Mouse (Mus musculus): ENCODE measurements around the gene Pxt1. TPM values are rescaled to one million over a fixed set of nuclear protein-coding genes. Genes with fewer than 3 reads are reported as not detected.

The Pxt1 gene
- polyA plus RNA-seq, 1 experiment from 2014 or later = not detected

- Histone ChIP-seq H3K4me3 (replicated peaks; ENCODE audit: low read depth, low read length) (no peak overlapping the region), H3K9me3 (ENCODE audit: control insufficient read depth, low read length) (no peaks in the 10 kb centered on the region), H3K9ac (replicated peaks; ENCODE audit: low read length) (no peak overlapping the region), H3K4me2 (ENCODE audit: low read length) (no peak overlapping the region), H3K27me3 (ENCODE audit: control insufficient read depth, insufficient read depth, low read length) (no peaks in the 10 kb centered on the region), H3K36me3 (ENCODE audit: control insufficient read depth, insufficient read depth, low read length) (peaks cover 89% of the 10 kb centered on the region), H3K4me1 (ENCODE audit: control insufficient read depth, insufficient read depth, low read length) (no peaks in the 10 kb centered on the region), H3K27ac (replicated peaks; ENCODE audit: low read depth, low read length) (no peak overlapping the region)
- no peak for ATAC-seq (ENCODE audit: low FRiP score, low TSS enrichment)
- no peak for DNase-seq
- WGBS = 89% methylated on average over 1 of the region's 1 CpGs
Observed at GRCm38 (mm10) chr17:28984724-28985420, 41.2 kb upstream of the Pxt1 start.

DNA sequence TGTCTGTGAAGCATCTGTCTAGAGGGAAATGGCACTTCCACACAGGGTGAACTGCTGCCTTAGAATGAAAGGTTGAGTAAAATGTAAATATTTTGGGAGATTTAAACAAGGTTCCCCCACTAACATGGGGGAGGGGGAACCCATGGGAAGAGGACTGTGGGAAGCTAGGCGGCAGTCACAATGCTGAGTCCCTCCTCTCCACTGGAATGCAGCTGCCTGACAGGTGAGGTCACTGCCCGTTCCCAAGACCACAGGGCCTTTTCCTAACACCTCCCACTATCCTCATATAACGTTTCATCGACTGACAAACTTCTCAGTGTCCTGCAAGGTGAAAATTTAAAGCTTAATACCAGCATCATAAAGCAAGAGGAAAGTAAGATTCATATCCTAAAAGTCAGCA lies 39.0 kb upstream of the Pxt1 start:
- Histone ChIP-seq H3K4me3 (replicated peaks; ENCODE audit: low read depth, low read length) (no peak overlapping the region), H3K36me3 (ENCODE audit: control insufficient read depth, insufficient read depth, low read length) (peaks cover 87% of the 10 kb centered on the region), H3K9me3 (ENCODE audit: control insufficient read depth, low read length) (no peaks in the 10 kb centered on the region), H3K9ac (replicated peaks; ENCODE audit: low read length) (no peak overlapping the region), H3K4me1 (ENCODE audit: control insufficient read depth, insufficient read depth, low read length) (no peaks in the 10 kb centered on the region), H3K27me3 (ENCODE audit: control insufficient read depth, insufficient read depth, low read length) (no peaks in the 10 kb centered on the region), H3K27ac (replicated peaks; ENCODE audit: low read depth, low read length) (no peak overlapping the region), H3K4me2 (ENCODE audit: low read length) (no peak overlapping the region)
- WGBS = 64% methylated on average over 4 of the region's 4 CpGs
- DNase-seq = no peak
- no peak for ATAC-seq (ENCODE audit: low FRiP score, low TSS enrichment)

DNA sequence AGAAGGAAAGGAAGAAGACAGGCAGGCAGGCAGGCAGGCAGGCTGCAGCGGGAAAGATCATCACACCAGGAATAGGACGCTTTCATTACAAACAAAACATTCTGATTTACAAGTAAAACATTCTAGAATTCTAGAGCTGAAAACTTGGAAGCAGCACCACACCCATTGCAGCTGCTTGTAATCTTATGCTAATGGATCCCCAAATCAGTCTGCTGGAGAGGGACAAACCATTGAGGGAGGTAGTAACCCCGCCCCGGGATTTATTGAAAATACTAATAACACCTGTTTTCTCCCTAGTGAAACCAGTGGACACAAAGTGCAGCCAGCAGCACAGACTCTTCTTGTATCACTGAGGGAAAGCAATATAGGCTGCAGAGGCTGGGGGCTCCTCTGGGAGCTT lies 37.4 kb upstream of the Pxt1 start:
- peaks cover 86% of the 10 kb centered on the region for H3K36me3 ChIP-seq (ENCODE audit: control insufficient read depth, insufficient read depth, low read length)
- no peak overlapping the region for H3K4me2 ChIP-seq (ENCODE audit: low read length)
- no peak overlapping the region for H3K4me3 ChIP-seq (replicated peaks; ENCODE audit: low read depth, low read length)
- ATAC-seq (ENCODE audit: low FRiP score, low TSS enrichment) (no peak), DNase-seq (no peak)
- no peaks in the 10 kb centered on the region for H3K27me3 ChIP-seq (ENCODE audit: control insufficient read depth, insufficient read depth, low read length)
- no peaks in the 10 kb centered on the region for H3K4me1 ChIP-seq (ENCODE audit: control insufficient read depth, insufficient read depth, low read length)
- no peak overlapping the region for H3K27ac ChIP-seq (replicated peaks; ENCODE audit: low read depth, low read length)
- no peaks in the 10 kb centered on the region for H3K9me3 ChIP-seq (ENCODE audit: control insufficient read depth, low read length)
- no peak overlapping the region for H3K9ac ChIP-seq (replicated peaks; ENCODE audit: low read length)
- WGBS = 84% methylated on average over 4 of the region's 4 CpGs

DNA sequence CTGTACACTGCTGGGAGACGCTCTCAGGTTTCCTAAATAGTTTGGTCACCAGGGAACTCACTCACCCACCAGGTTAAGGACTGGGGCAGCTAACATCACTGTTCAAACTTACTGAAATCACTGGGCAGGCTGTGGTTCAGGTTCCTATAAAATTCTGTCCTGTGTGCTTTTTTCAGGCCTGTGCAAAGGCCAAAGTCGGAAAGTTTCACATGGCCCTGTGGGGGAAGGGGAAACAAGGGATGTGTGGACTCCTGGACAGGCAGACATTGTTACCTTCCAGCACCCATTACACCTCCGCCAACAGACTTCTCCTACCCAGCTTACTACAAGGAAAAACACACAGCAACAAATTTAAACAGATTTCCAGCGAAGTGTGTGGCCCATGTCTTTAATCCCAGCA lies 35.5 kb upstream of the Pxt1 start:
- 96% methylated on average over 4 of the region's 4 CpGs for WGBS
- Histone ChIP-seq H3K4me1 (ENCODE audit: control insufficient read depth, insufficient read depth, low read length) (no peaks in the 10 kb centered on the region), H3K4me3 (replicated peaks; ENCODE audit: low read depth, low read length) (no peak overlapping the region), H3K27ac (replicated peaks; ENCODE audit: low read depth, low read length) (no peak overlapping the region), H3K4me2 (ENCODE audit: low read length) (no peak overlapping the region), H3K9ac (replicated peaks; ENCODE audit: low read length) (no peak overlapping the region), H3K9me3 (ENCODE audit: control insufficient read depth, low read length) (no peaks in the 10 kb centered on the region), H3K36me3 (ENCODE audit: control insufficient read depth, insufficient read depth, low read length) (peaks cover 89% of the 10 kb centered on the region), H3K27me3 (ENCODE audit: control insufficient read depth, insufficient read depth, low read length) (no peaks in the 10 kb centered on the region)
- ATAC-seq (ENCODE audit: low FRiP score, low TSS enrichment) = no peak
- DNase-seq = no peak

- Histone ChIP-seq H3K36me3 (ENCODE audit: control insufficient read depth, insufficient read depth, low read length) (peaks cover 91% of the 10 kb centered on the region), H3K9me3 (ENCODE audit: control insufficient read depth, low read length) (no peaks in the 10 kb centered on the region), H3K27me3 (ENCODE audit: control insufficient read depth, insufficient read depth, low read length) (no peaks in the 10 kb centered on the region), H3K4me1 (ENCODE audit: control insufficient read depth, insufficient read depth, low read length) (no peaks in the 10 kb centered on the region), H3K27ac (replicated peaks; ENCODE audit: low read depth, low read length) (no peak overlapping the region), H3K9ac (replicated peaks; ENCODE audit: low read length) (no peak overlapping the region), H3K4me3 (replicated peaks; ENCODE audit: low read depth, low read length) (no peak overlapping the region), H3K4me2 (ENCODE audit: low read length) (no peak overlapping the region)
- no peak for DNase-seq
- no peak for ATAC-seq (ENCODE audit: low FRiP score, low TSS enrichment)
Observed at GRCm38 (mm10) chr17:28970122-28970521, 26.5 kb upstream of the Pxt1 start.

GRCm38 (mm10) chr17:28967021-28967610 lies 23.5 kb upstream of the Pxt1 start:
- H3K27ac ChIP-seq (replicated peaks; ENCODE audit: low read depth, low read length) = no peak overlapping the region
- H3K4me2 ChIP-seq (ENCODE audit: low read length) = no peak overlapping the region
- H3K4me1 ChIP-seq (ENCODE audit: control insufficient read depth, insufficient read depth, low read length) = no peaks in the 10 kb centered on the region
- H3K9ac ChIP-seq (replicated peaks; ENCODE audit: low read length) = no peak overlapping the region
- no peaks in the 10 kb centered on the region for H3K9me3 ChIP-seq (ENCODE audit: control insufficient read depth, low read length)
- no peak overlapping the region for H3K4me3 ChIP-seq (replicated peaks; ENCODE audit: low read depth, low read length)
- H3K36me3 ChIP-seq (ENCODE audit: control insufficient read depth, insufficient read depth, low read length) = peaks cover 93% of the 10 kb centered on the region
- DNase-seq = no peak
- H3K27me3 ChIP-seq (ENCODE audit: control insufficient read depth, insufficient read depth, low read length) = no peaks in the 10 kb centered on the region
- no peak for ATAC-seq (ENCODE audit: low FRiP score, low TSS enrichment)
- 85% methylated on average over 11 of the region's 11 CpGs for whole genome bisulfite sequencing

- no peak overlapping the region for H3K4me2 ChIP-seq (ENCODE audit: low read length)
- no peaks in the 10 kb centered on the region for H3K4me1 ChIP-seq (ENCODE audit: control insufficient read depth, insufficient read depth, low read length)
- no peaks in the 10 kb centered on the region for H3K27me3 ChIP-seq (ENCODE audit: control insufficient read depth, insufficient read depth, low read length)
- WGBS = 78% methylated on average over 10 of the region's 10 CpGs
- no peak for ATAC-seq (ENCODE audit: low FRiP score, low TSS enrichment)
- no peak overlapping the region for H3K4me3 ChIP-seq (replicated peaks; ENCODE audit: low read depth, low read length)
- no peak overlapping the region for H3K9ac ChIP-seq (replicated peaks; ENCODE audit: low read length)
- H3K36me3 ChIP-seq (ENCODE audit: control insufficient read depth, insufficient read depth, low read length) = peaks cover 68% of the 10 kb centered on the region
- H3K9me3 ChIP-seq (ENCODE audit: control insufficient read depth, low read length) = no peaks in the 10 kb centered on the region
- no peak overlapping the region for H3K27ac ChIP-seq (replicated peaks; ENCODE audit: low read depth, low read length)
- DNase-seq = no peak
Observed at GRCm38 (mm10) chr17:28961596-28961995, 18.0 kb upstream of the Pxt1 start.

DNA sequence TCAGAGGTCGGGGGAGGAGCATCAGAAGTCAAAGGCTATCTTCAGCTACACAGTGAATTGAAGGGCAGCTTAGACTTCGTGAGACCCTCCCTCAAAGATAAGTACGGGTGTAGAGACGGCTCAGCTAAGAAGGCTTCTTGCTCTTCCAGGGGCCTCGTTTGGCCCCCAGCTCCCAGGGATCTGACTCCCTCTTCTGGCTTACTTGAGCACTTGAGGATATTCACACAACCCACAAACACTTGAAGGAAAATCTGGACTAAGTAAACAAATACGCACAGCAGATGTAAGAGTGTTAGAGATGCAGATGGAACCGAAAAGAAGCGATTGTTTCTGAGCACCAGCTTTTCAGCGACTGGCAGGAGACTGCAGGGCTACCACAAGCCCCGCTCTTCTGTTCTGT lies 17.0 kb upstream of the Pxt1 start:
- H3K4me1 ChIP-seq (ENCODE audit: control insufficient read depth, insufficient read depth, low read length) = no peaks in the 10 kb centered on the region
- 62% methylated on average over 10 of the region's 10 CpGs for WGBS
- ATAC-seq (ENCODE audit: low FRiP score, low TSS enrichment) (no peak), DNase-seq (no peak)
- no peak overlapping the region for H3K27ac ChIP-seq (replicated peaks; ENCODE audit: low read depth, low read length)
- H3K9me3 ChIP-seq (ENCODE audit: control insufficient read depth, low read length) = no peaks in the 10 kb centered on the region
- no peaks in the 10 kb centered on the region for H3K27me3 ChIP-seq (ENCODE audit: control insufficient read depth, insufficient read depth, low read length)
- H3K4me2 ChIP-seq (ENCODE audit: low read length) = no peak overlapping the region
- no peak overlapping the region for H3K4me3 ChIP-seq (replicated peaks; ENCODE audit: low read depth, low read length)
- no peak overlapping the region for H3K9ac ChIP-seq (replicated peaks; ENCODE audit: low read length)
- H3K36me3 ChIP-seq (ENCODE audit: control insufficient read depth, insufficient read depth, low read length) = peaks cover 58% of the 10 kb centered on the region

DNA sequence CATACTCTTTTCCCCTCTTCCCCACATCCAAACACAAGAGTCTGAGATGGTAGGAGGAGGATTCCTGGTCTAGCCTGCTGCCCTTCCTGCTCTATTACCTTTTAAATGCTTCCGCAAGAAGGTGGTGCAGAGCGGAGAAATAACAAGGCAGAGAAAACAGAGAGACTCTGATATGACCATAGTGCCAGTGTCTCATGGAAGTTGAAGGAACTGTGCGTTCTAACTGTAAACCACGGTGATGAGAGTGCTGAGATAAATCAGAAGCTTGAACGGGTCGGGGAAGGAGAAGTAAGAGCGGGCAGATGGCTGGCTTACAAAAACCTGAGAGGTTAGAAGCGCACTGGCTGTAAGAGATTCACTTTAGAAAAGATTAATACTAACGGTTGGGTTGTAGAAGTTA lies 10.8 kb upstream of the Pxt1 start:
- WGBS = 97% methylated on average over 9 of the region's 9 CpGs
- Histone ChIP-seq H3K9me3 (ENCODE audit: control insufficient read depth, low read length) (no peaks in the 10 kb centered on the region), H3K27me3 (ENCODE audit: control insufficient read depth, insufficient read depth, low read length) (no peaks in the 10 kb centered on the region), H3K4me2 (ENCODE audit: low read length) (peak overlapping the region; percentile 15; the same call in 1 of the 2 replicates), H3K9ac (replicated peaks; ENCODE audit: low read length) (no peak overlapping the region), H3K4me3 (replicated peaks; ENCODE audit: low read depth, low read length) (no peak overlapping the region), H3K36me3 (ENCODE audit: control insufficient read depth, insufficient read depth, low read length) (peaks cover 8% of the 10 kb centered on the region; the same call in 1 of the 2 replicates), H3K27ac (replicated peaks; ENCODE audit: low read depth, low read length) (no peak overlapping the region), H3K4me1 (ENCODE audit: control insufficient read depth, insufficient read depth, low read length) (peaks cover 24% of the 10 kb centered on the region)
- DNase-seq = no peak
- ATAC-seq (ENCODE audit: low FRiP score, low TSS enrichment) = no peak
